Mouse (Mus musculus) cerebellum, adult 2 months (tissue): ENCODE data around the gene Setd3. TPM values are rescaled to one million over a fixed set of nuclear protein-coding genes. Genes with fewer than 3 reads are reported as not detected.

Experiments
- DNase-seq, 2 experiments: peaks; one replicate each; pipeline ENCODE4 v3.0.0; 2021
- H3K27ac ChIP-seq: fragments of 200-500 bp; 2 replicates; pipeline ENCODE4 v1.5.1; 2012; ENCODE audit warnings: low read length, control low read depth, inconsistent platforms; ENCODE audit not compliant: insufficient read depth
- H3K27me3 ChIP-seq: fragments of 200-500 bp; 2 replicates; pipeline ENCODE4 v1.6.1; 2012; ENCODE audit warnings: inconsistent platforms, mild to moderate bottlenecking, low read length, moderate library complexity; ENCODE audit not compliant: control insufficient read depth, insufficient read depth
- H3K4me1 ChIP-seq: fragments of 200-500 bp; 2 replicates; pipeline ENCODE4 v1.6.1; 2011; ENCODE audit warnings: low read length; ENCODE audit not compliant: control insufficient read depth, insufficient read depth
- H3K4me3 ChIP-seq: fragments of 200-500 bp; replicated peaks from 2 replicates; pipeline ENCODE3; 2011; ENCODE audit warnings: mild to moderate bottlenecking, low read depth, low read length, control low read depth; ENCODE audit not compliant: insufficient read depth
- CTCF ChIP-seq: fragments of 200-500 bp; IDR thresholded peaks from 2 replicates; pipeline ENCODE4 v1.5.1; 2011; ENCODE audit warnings: low read depth, mild to moderate bottlenecking, control low read depth, low read length, moderate library complexity, borderline replicate concordance; ENCODE audit not compliant: insufficient read depth
- POLR2A ChIP-seq: fragments of 200-500 bp; IDR thresholded peaks from 2 replicates; pipeline ENCODE4 v1.6.1; 2011; ENCODE audit warnings: low read length, control low read depth, borderline replicate concordance; ENCODE audit not compliant: insufficient read depth
- WGBS: fragments of 180-500 bp; shearing (Covaris S2); methylation state at CpG from one replicate; pipeline ENCODE4 v1.1.7; 2018; 5-methylcytosine and 5-hydroxymethylcytosine counted together
- polyA plus RNA-seq: library from polyadenylated mRNA; depleted of rRNA; stranded (reverse); fragments of >200 nt; gene quantifications from 2 replicates; pipeline ENCODE4 v1.2.3, GENCODE M21; 2012

Setd3 gene
- polyA plus RNA-seq, 1 experiment = 122 TPM

- Histone ChIP-seq H3K4me3 (no peak overlapping the region), H3K27ac (no peak overlapping the region), H3K27me3 (no peaks in the 10 kb centered on the region), H3K4me1 (peaks cover 12% of the 10 kb centered on the region)
- DNase-seq = no peak
- TF ChIP-seq POLR2A = no peak
- TF ChIP-seq CTCF = no peak
Measured at GRCm38 (mm10) chr12:108159863-108160262, 19.3 kb downstream of the Setd3 start.

DNA sequence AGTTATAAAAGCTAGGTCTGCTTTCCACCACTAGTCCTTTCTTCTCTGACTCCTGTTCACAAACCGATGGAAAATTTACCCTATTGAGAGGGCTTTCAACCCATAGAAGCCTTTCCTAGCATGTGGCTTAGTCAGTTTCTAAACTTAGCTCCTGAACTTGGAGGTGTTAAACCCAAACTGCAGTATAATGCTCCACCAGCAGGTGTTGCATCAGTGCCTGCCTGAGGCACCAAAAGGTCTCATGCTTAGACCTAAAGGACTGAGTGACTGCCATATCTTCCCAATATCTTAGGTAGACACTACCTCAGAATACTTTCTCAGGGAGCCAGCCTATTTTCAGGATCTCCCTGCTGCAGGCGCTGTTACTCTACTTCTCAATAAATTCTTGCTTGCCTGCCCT lies 26.4 kb downstream of the Setd3 start:
- no peak for DNase-seq
- Histone ChIP-seq H3K27ac (no peak overlapping the region), H3K4me1 (no peaks in the 10 kb centered on the region), H3K27me3 (no peaks in the 10 kb centered on the region), H3K4me3 (no peak overlapping the region)
- TF ChIP-seq CTCF = no peak
- no peak for TF ChIP-seq POLR2A
- whole genome bisulfite sequencing = 92% methylated on average over 2 of the region's 2 CpGs

GRCm38 (mm10) chr12:108149764-108150163 lies 29.4 kb downstream of the Setd3 start:
- TF ChIP-seq POLR2A = no peak
- no peak for TF ChIP-seq CTCF
- H3K27ac ChIP-seq = no peak overlapping the region
- H3K4me3 ChIP-seq = no peak overlapping the region
- WGBS = 73% methylated on average over 3 of the region's 3 CpGs
- no peak for DNase-seq
- H3K4me1 ChIP-seq = no peaks in the 10 kb centered on the region
- no peaks in the 10 kb centered on the region for H3K27me3 ChIP-seq

DNA sequence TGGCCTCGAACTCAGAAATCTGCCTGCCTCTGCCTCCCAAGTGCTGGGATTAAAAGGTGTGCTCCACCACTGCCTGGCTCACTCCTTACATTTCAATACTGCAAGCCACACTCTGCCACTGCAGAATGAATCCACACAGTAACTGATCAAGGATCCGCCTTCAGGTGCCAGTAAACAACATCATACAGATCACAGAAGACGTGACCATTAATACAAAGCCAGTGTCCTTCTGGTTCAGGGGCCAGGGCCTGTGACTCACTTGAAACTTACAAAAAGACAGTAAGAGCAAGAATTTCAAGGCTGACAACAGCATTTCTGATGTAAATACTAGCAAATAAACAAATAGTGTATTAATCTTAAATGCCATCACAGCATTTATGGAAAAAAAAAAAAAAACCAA lies 33.9 kb downstream of the Setd3 start:
- TF ChIP-seq POLR2A = no peak
- no peak for TF ChIP-seq CTCF
- WGBS = 97% methylated on average over 3 of the region's 3 CpGs
- H3K4me3 ChIP-seq = no peak overlapping the region
- no peak for DNase-seq
- H3K4me1 ChIP-seq = peaks cover 2% of the 10 kb centered on the region; the same call in 1 of the 2 replicates
- H3K27me3 ChIP-seq = no peaks in the 10 kb centered on the region
- no peak overlapping the region for H3K27ac ChIP-seq

DNA sequence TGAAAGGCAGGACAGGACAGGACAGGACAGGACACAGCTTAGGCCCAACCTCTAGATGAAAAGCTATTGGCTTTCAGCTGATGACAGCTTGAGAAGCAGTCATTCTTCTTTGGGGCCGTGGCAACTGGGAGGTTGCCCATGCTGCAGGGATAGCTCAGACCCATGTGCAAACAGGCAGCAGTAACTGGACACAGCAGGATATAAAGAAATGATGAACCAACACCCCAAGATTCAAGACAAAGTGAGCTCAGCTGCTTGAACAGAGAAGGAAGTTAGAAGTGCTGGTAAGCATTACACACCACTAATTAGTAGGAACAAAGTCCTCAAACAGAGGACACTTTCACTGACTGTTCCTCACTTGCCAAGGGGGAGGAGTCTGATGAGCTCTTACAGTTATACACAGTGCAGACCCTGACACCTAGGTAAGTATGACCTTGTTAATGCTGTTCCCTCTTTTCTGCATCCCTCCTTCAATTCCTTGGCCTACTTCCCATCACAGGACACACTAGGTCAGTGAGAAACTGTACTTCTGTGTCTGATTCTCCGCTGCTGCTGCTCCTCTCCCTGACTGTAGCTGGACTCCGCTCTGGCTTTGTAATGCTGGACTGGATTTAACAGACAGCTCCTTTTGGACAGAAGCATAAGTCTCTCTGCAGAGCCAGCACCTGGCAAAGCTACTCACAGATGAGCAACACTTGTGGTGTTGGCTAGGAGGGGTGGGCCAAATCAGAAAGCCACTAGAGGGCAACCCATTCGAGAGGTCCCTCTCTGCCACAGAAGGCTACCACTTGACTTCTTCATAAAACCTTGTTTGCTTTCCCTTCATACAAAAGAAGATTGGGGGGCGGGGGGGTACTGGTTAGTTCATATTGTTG lies 35.3 kb downstream of the Setd3 start:
- 54% methylated on average over 5 of the region's 5 CpGs for WGBS
- Histone ChIP-seq H3K27me3 (no peaks in the 10 kb centered on the region), H3K4me3 (no peak overlapping the region), H3K4me1 (peaks cover 2% of the 10 kb centered on the region; the same call in 1 of the 2 replicates), H3K27ac (no peak overlapping the region)
- TF ChIP-seq POLR2A (no peak), CTCF (no peak)
- no peak for DNase-seq

GRCm38 (mm10) chr12:108135610-108136208 lies 43.4 kb downstream of the Setd3 start:
- Histone ChIP-seq H3K27ac (no peak overlapping the region), H3K27me3 (no peaks in the 10 kb centered on the region), H3K4me3 (no peak overlapping the region), H3K4me1 (peaks cover 11% of the 10 kb centered on the region)
- peak in 1 of 2 experiments; percentile 30 for DNase-seq
- WGBS = 32% methylated on average over 6 of the region's 6 CpGs
- TF ChIP-seq POLR2A = no peak
- no peak for TF ChIP-seq CTCF

GRCm38 (mm10) chr12:108133181-108133580 lies 45.9 kb downstream of the Setd3 start:
- 87% methylated on average over 2 of the region's 2 CpGs for WGBS
- no peak overlapping the region for H3K27ac ChIP-seq

More at GRCm38 (mm10) chr12:108133181-108133580, 45.9 kb downstream of the Setd3 start:
- no peak overlapping the region for H3K4me3 ChIP-seq
- TF ChIP-seq CTCF (no peak), POLR2A (no peak)
- no peaks in the 10 kb centered on the region for H3K27me3 ChIP-seq
- DNase-seq = no peak
- peaks cover 11% of the 10 kb centered on the region for H3K4me1 ChIP-seq
